Mouse (Mus musculus): ENCODE measurements around the gene Ggact.

The Ggact gene

GRCm38 (mm10) chr14:122913657-122914056 lies at the start of gene Ggact:
Gene Ggact (minus strand): TSS chr14:122913757.
- no peak for DNase-seq

- peak; percentile 98 for DNase-seq
These were observed 44.4 kb upstream of the Ggact start for GRCm38 (mm10) chr14:122957941-122958340.

GRCm38 (mm10) chr14:122953331-122953730 lies 39.8 kb upstream of the Ggact start:
- peak; percentile 69 for DNase-seq

GRCm38 (mm10) chr14:122952556-122952955 lies 39.0 kb upstream of the Ggact start:
- no peak for DNase-seq

GRCm38 (mm10) chr14:122951676-122952445 lies 38.3 kb upstream of the Ggact start:
- no peak for DNase-seq

GRCm38 (mm10) chr14:122950915-122951314 lies 37.4 kb upstream of the Ggact start:
- DNase-seq, result no peak

GRCm38 (mm10) chr14:122943475-122943853 lies 29.9 kb upstream of the Ggact start:
- DNase-seq, result no peak

GRCm38 (mm10) chr14:122942757-122943474 lies 29.4 kb upstream of the Ggact start:
- DNase-seq, result no peak

GRCm38 (mm10) chr14:122936460-122936859 lies 22.9 kb upstream of the Ggact start:
- DNase-seq, result peak; percentile 58

GRCm38 (mm10) chr14:122920011-122920410 lies 6.5 kb upstream of the Ggact start:
- DNase-seq, result no peak

- DNase-seq, result peak; percentile 1
These were observed 4.1 kb upstream of the Ggact start for GRCm38 (mm10) chr14:122917676-122918075.

GRCm38 (mm10) chr14:122912812-122913498 lies 602 bp downstream of the Ggact start:
- DNase-seq, result peak; percentile 85

GRCm38 (mm10) chr14:122912137-122912536 lies 1.4 kb downstream of the Ggact start:
- no peak for DNase-seq

- DNase-seq, result no peak
These were observed 2.3 kb downstream of the Ggact start for GRCm38 (mm10) chr14:122911265-122911664.

GRCm38 (mm10) chr14:122909368-122910091 lies 4.0 kb downstream of the Ggact start:
- DNase-seq, result no peak

- DNase-seq, result no peak
These were observed 5.5 kb downstream of the Ggact start for GRCm38 (mm10) chr14:122908075-122908474.

- no peak for DNase-seq
These were observed 8.6 kb downstream of the Ggact start for GRCm38 (mm10) chr14:122905007-122905406.

- no peak for DNase-seq
These were observed 9.6 kb downstream of the Ggact start for GRCm38 (mm10) chr14:122903923-122904351.

- peak; percentile 98 for DNase-seq
These were observed 10.7 kb downstream of the Ggact start for GRCm38 (mm10) chr14:122902884-122903283.

GRCm38 (mm10) chr14:122902136-122902535 lies 11.4 kb downstream of the Ggact start:
- DNase-seq, result peak; percentile 79

GRCm38 (mm10) chr14:122901715-122902114 lies 11.8 kb downstream of the Ggact start:
- DNase-seq, result peak; percentile 51

- DNase-seq, result peak; percentile 28
These were observed 12.4 kb downstream of the Ggact start for GRCm38 (mm10) chr14:122901177-122901576.

GRCm38 (mm10) chr14:122900679-122901078 lies 12.9 kb downstream of the Ggact start:
- peak; percentile 52 for DNase-seq

Data from cerebellum, adult 9-11 months (tissue).